Mouse (Mus musculus): ENCODE measurements around the gene Irgm1. TPM values are rescaled to one million over a fixed set of nuclear protein-coding genes. Genes with fewer than 3 reads are reported as not detected.

Irgm1 gene
- total RNA-seq, 2 experiments from 2014 or later, result 32.4 to 45.1 TPM

Other genes with a start within 250 kb of the Irgm1 start
- gene Rack1, start 71.4 kb downstream of the Irgm1 start, total RNA-seq (2015), result 3,057 and 3,071 TPM in 2 replicates
- gene Rack1, start 71.4 kb downstream of the Irgm1 start, total RNA-seq (2017), result 1,485 and 1,729 TPM in 2 replicates
- gene Trim41, start 54.3 kb downstream of the Irgm1 start, total RNA-seq (2015), result 11.7 and 12.6 TPM in 2 replicates
- gene Trim41, start 54.3 kb downstream of the Irgm1 start, total RNA-seq (2017), result 63.3 and 72.7 TPM in 2 replicates
- 0.12 and 0.32 TPM in 2 replicates for gene Trim7, start 45.5 kb downstream of the Irgm1 start, total RNA-seq (2015)
- 0.51 and 3.5 TPM in 2 replicates for gene Trim7, start 45.5 kb downstream of the Irgm1 start, total RNA-seq (2017)
- gene Gm12184, start 45.0 kb downstream of the Irgm1 start, total RNA-seq (2015), result 4.6 and 6.8 TPM in 2 replicates
- gene Gm12184, start 45.0 kb downstream of the Irgm1 start, total RNA-seq (2017), result 14.6 and 22.1 TPM in 2 replicates
- gene Gm5431, start 30.5 kb upstream of the Irgm1 start, total RNA-seq (2015), result 0.39 and 0.84 TPM in 2 replicates
- 0.27 and 0.83 TPM in 2 replicates for gene Gm5431, start 30.5 kb upstream of the Irgm1 start, total RNA-seq (2017)
- 22.6 and 31.0 TPM in 2 replicates for gene Psme2b, start 74.5 kb upstream of the Irgm1 start, total RNA-seq (2015)
- gene Psme2b, start 74.5 kb upstream of the Irgm1 start, total RNA-seq (2017), result 25.4 and 31.7 TPM in 2 replicates
- gene Olfr56, start 107.2 kb upstream of the Irgm1 start, total RNA-seq (2015), result 0.64 and 0.94 TPM in 2 replicates
- 1.3 and 1.9 TPM in 2 replicates for gene Olfr56, start 107.2 kb upstream of the Irgm1 start, total RNA-seq (2017)
- gene 9930111J21Rik1, start 107.7 kb upstream of the Irgm1 start, total RNA-seq (2015), result 13.7 and 14.1 TPM in 2 replicates
- 7.6 and 8.2 TPM in 2 replicates for gene 9930111J21Rik1, start 107.7 kb upstream of the Irgm1 start, total RNA-seq (2017)
- 0.07 and 0.54 TPM in 2 replicates for gene Gm12185, start 120.5 kb upstream of the Irgm1 start, total RNA-seq (2015)
- gene Gm12185, start 120.5 kb upstream of the Irgm1 start, total RNA-seq (2017), result 1.5 and 4.9 TPM in 2 replicates
- gene Tgtp1, start 122.5 kb upstream of the Irgm1 start, total RNA-seq (2015), result 2.6 and 5.0 TPM in 2 replicates
- 3.0 and 7.8 TPM in 2 replicates for gene Tgtp1, start 122.5 kb upstream of the Irgm1 start, total RNA-seq (2017)
- 26.0 and 37.5 TPM in 2 replicates for gene 9930111J21Rik2, start 179.6 kb upstream of the Irgm1 start, total RNA-seq (2015)
- 25.2 and 29.4 TPM in 2 replicates for gene 9930111J21Rik2, start 179.6 kb upstream of the Irgm1 start, total RNA-seq (2017)
- 16.8 and 24.5 TPM in 2 replicates for gene Tgtp2, start 192.5 kb upstream of the Irgm1 start, total RNA-seq (2015)
- 56.3 and 82.0 TPM in 2 replicates for gene Tgtp2, start 192.5 kb upstream of the Irgm1 start, total RNA-seq (2017)
- gene Ifi47, start 204.9 kb upstream of the Irgm1 start, total RNA-seq (2015), result 129 and 147 TPM in 2 replicates
- gene Ifi47, start 204.9 kb upstream of the Irgm1 start, total RNA-seq (2017), result 54.3 and 57.2 TPM in 2 replicates
- not detected in 2 replicates for gene Olfr1396, start 243.2 kb upstream of the Irgm1 start, total RNA-seq (2015)
- not detected in 2 replicates for gene Olfr1396, start 243.2 kb upstream of the Irgm1 start, total RNA-seq (2017)

All from megakaryocyte progenitor cell, adult 5-6 weeks (primary cell).